Mouse (Mus musculus): Measurements from ENCODE around the gene Mt4. TPM values are rescaled to one million over a fixed set of nuclear protein-coding genes. Genes with fewer than 3 reads are reported as not detected.
A peak's percentile ranks its signal among the peaks of the same experiment; 100 is the strongest.
"Not testable (repeated sequence)": the region's sequence is repeated elsewhere in the genome, so short reads cannot be mapped to it uniquely, and the experiment has no call there.

The Mt4 gene
- total RNA-seq, 2 experiments from 2014 or later = not detected

- DNase-seq = no peak
These were observed 1.4 kb upstream of the Mt4 start for GRCm38 (mm10) chr8:94135556-94135955.

DNA sequence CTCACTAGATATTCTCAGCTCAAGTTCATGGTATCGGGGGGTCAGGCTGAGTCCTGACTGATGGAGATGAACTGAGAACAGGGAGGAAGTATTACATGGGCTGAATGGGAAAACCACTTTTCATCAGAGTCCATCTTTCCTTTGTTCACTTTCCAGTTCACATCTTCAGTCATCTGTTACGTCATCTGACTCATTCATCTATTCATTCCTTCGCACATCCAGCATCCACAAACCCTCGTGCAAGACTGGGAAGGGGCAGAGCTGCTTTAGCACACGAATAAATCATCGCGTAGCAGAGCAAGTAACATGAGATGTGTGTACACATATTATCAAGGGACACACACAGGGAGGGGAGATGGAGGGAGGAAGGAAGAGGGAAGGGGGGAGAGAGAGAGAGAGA lies 805 bp upstream of the Mt4 start:
- DNase-seq = no peak

DNA sequence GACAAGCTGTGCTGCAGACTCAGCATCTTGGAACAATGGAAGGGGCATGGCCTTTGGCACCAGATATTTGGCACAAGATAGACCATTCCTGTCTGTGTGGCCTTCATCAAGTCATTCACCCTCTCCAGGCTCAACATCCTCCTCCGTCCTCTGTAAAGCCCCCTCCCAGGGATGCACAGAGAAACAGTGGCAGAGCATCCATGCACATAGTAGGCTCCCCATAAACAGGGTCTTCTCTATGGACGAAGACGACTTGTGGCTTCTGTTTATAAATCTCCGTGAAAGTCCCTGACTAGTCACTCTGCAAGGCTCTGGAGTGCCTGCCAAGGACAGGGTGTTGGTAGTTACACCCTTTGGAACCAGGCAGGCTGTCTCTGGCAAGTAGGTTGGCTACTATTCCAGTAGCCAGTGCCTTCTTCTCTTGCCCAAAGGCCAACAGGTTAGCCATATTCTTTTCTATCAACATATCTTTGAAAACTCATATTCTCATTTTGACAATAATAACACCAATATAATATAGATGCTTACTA lies 3.3 kb downstream of the Mt4 start:
- peak in 1 of 2 experiments; percentile 27 for DNase-seq

DNA sequence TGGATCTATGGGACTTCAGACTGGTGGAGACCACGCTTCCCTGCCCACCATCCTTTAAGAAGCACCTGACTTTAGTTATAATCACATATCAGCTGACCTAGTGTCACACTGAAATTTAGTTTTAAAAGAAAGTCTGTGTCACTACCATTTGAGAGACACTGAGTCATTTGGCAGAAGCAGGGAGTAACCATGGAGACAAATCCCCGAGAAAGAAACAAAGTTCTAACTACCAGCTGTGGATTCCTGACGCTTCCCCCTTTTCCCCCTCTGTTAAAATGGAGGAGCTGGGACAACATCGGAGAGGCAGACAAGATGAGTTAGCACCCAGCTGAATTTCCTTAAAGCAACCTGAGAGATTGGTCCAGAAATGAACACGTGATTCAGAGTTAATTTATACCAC lies 11.2 kb downstream of the Mt4 start:
- DNase-seq = no peak

DNA sequence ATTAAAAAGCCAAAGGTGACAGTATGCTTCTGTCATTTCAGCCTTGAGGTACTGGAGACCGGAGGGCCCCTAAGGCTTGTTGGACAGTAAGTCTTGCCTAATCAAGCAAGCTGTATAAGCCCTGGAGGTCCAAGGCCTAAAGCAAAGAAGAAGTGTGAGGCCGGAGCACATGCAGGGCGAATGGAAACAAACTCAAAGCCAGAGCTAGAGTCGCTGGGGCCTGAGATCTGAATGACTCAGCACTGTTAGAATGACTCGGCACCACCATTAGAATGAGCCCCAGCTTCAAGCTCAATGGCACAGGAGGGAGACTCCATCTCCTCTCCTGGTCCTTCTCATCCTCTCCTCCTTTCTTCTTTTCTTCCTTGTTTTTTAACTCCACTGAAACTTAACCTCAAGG lies 13.9 kb downstream of the Mt4 start:
- DNase-seq = no peak

GRCm38 (mm10) chr8:94152513-94153300 lies 15.7 kb downstream of the Mt4 start, which contains the start of gene Mt3:
Gene Mt3 (plus strand): TSS chr8:94152607.
- DNase-seq = peak; percentile 55 to 63

GRCm38 (mm10) chr8:94153451-94153850 lies 16.5 kb downstream of the Mt4 start:
- no peak for DNase-seq

DNA sequence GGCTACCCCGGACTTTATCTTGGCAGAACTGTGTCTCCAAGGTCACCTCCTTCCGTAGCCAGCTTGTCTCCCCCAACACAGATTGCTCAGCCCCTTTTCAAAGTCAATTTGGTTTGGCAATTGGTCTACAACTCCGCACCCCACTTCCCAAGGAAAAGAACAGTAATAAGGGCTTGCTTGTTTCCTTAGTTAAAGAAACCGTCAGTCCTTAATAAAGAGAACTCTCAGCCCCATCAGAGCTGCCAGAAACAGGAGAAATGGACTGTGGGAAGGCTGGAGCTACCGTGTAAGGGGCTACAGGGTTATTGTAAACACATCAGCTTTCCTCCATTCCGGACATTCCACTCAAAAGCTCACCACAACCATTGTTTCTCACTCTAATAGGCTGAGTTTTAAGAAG lies 17.5 kb downstream of the Mt4 start:
- no peak for DNase-seq

DNA sequence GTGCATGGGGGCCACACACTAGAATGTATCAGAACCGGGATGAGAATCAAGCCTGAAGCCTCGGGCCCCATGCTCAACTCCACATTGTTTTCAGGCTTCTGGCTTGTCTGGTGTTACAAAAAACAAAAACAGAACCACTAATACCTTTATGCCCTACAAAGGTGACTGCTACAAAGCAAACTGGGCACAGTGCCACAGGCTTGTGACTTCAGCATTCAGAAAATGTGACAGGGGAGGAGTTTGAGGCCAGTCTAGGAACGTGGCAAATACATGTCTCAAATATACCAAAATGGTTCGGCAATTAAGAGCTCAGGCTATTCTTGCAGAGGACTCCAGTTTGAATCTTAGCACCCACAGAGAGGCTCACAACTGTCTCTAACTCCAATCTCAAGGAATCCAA lies 19.1 kb downstream of the Mt4 start:
- no peak for DNase-seq

GRCm38 (mm10) chr8:94165772-94166171 lies 28.8 kb downstream of the Mt4 start:
- not testable (repeated sequence) for DNase-seq

- peak; percentile 90 to 91 for DNase-seq
These were observed 30.2 kb downstream of the Mt4 start for GRCm38 (mm10) chr8:94167244-94167643.

GRCm38 (mm10) chr8:94169547-94169946 lies 32.5 kb downstream of the Mt4 start:
- DNase-seq = no peak

- DNase-seq = peak; percentile 56 to 71
These were observed 34.3 kb downstream of the Mt4 start for GRCm38 (mm10) chr8:94171321-94171755.

DNA sequence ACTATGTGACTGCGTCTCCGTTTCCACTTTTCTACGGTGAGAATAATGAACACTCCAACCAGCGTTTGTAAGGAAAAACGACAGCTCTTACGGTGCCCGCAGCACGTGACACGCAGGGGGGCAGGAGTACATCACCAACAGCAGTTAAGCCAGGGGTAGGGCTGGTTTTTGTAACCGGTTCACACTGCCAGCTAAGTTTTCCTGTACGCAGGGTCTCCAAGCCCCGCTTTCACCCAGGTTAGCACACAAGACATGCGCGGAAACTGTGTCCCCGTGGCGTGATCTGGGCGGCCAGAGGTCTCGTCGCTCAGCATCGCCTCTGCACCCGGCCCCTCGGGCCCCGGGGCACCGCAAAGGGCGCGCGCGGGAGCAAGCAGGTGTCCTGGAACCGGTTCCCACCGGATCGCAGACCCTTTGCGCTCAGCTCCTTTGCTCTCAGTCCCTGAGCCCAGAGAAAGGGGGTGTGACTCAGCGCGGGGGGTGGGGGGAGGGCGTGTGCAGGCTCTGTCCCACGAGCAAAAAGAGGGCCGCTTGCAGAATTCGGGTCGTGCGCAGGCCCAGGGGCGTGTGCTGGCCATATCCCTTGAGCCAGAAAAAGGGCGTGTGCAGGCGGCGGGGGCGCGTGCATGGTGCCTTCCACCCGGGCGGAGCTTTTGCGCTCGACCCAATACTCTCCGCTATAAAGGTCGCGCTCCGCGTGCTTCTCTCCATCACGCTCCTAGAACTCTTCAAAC lies 35.2 kb downstream of the Mt4 start, which contains the start of gene Mt2:
Mt2 (plus strand) TSS at position 590 of the 734 bp plus-strand sequence.
- peak; percentile 88 to 90 for DNase-seq

DNA sequence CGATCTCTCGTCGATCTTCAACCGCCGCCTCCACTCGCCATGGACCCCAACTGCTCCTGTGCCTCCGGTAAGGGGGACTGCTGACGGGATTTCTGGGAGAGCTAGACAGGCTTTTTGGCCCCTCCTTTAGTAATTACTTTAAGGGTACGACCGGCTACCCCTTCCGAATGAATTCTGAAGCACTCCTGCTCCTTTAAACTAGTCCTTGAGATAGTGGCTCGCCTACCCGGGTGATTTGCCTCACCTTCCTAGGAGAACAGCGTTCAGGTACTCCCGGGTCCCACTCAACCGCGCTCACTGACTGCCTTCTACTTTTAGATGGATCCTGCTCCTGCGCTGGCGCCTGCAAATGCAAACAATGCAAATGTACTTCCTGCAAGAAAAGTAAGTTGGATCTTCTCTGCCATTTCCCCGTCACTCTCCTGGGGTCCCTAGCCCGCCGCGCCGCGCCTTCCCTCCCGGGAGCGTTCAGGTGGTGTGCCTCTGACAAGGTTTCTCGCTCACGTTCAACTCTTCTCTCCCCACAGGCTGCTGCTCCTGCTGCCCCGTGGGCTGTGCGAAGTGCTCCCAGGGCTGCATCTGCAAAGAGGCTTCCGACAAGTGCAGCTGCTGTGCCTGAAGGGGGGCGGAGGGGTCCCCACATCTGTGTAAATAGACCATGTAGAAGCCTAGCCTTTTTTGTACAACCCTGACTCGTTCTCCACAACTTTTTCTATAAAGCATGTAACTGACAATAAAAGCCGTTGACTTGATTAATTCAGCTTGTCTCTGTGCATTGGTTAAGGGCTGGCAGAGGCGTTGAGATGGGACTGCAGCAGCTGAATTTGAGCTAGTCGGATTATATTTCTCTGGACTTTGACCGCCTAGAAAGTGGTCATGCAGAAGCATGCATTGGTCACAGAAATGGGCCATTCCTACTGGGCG lies 36.1 kb downstream of the Mt4 start:
- DNase-seq = peak in 1 of 2 experiments; percentile 14

DNA sequence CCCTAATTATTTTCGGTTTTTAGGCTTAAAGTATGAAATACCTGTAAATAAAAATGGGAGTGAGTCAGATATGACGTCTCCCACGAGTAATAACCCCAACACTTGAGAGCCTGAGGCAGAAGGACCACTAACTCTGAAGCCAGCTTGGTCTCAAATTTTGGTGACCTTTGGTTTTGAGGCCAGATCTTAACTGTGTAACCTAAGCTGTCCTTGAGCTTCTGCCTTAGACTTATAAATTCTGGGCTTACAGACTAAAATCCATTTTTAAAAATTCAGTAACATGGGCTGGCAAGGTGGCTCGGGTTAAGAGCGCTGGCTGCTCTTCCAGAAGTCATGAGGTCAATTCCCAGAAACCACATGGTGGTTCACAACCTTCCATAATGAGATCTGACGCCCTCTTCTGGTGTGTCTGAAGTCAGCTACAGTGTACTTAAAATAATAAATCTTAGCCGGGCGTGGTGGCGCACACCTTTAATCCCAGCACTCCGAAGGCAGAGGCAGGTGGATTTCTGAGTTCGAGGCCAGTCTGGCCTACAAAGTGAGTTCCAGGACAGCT lies 36.9 kb downstream of the Mt4 start:
- no peak for DNase-seq

DNA sequence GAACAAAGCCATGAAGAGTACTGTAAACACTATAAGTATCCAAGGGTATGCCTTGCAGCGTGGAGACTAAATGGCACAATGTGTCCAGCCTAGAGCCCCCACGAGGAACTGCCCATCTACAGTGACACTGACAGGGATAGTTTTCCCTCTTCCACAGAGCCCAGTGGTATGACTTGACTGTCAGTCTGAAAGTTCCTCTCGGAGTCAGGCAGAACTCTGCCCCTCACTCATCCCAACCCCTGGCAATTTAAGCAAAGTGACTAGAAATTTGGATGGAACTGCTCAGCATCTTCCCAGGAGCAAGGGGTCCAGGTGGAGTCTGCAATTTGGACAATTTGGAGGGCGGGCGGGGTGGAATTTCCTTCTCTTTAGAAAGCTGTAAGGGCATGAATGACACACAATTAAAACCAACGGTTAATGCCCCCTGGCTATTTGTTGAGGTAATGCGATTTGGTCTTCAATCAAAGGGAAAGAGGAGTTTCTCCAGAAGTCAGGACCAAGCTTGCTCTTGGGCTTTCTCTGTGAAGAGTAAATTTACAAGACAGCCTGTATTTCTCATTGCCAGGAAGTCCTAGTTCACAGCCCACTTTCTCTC lies 37.7 kb downstream of the Mt4 start:
- DNase-seq = no peak

GRCm38 (mm10) chr8:94177716-94178390 lies 40.9 kb downstream of the Mt4 start:
- no peak for DNase-seq

- DNase-seq = peak; percentile 96
These were observed 42.1 kb downstream of the Mt4 start, which contains the start of gene Mt1 for GRCm38 (mm10) chr8:94178857-94179712. Gene Mt1 (plus strand): TSS chr8:94179082.
